Mouse (Mus musculus): ENCODE data around the gene Ripk3.

- TF ChIP-seq ZNF384 (IDR thresholded peaks at IDR 0.05; ENCODE audit: low read depth, low read length) (no peak), ZC3H11A (IDR thresholded peaks at IDR 0.05; ENCODE audit: borderline replicate concordance, low read depth, low read length) (no peak), CHD2 (IDR thresholded peaks at IDR 0.05; ENCODE audit: low read depth, low read length) (no peak), HCFC1 (IDR thresholded peaks at IDR 0.05; ENCODE audit: borderline replicate concordance, insufficient read depth, low read length) (no peak)
Observed at GRCm38 (mm10) chr14:55761163-55761562, 27.5 kb downstream of the Ripk3 start, which contains the start of gene Ltb4r2.

Data from ES-E14 (cell line).